Mouse (Mus musculus) embryonic facial prominence, embryonic 15.5 days (tissue): ENCODE measurements around the gene Ric8b. TPM values are rescaled to one million over a fixed set of nuclear protein-coding genes. Genes with fewer than 3 reads are reported as not detected.

Experiments used
- ATAC-seq: fragments of 200-750 bp; cut with Nextera tagmentation; 2 replicates; pipeline ENCODE4 v1.8.0; 2017; ENCODE audit warnings: low read depth, moderate TSS enrichment; ENCODE audit not compliant: insufficient number of reproducible peaks, low FRiP score, low TSS enrichment
- H3K27ac ChIP-seq: fragments of 300-500 bp; sonication (generic); replicated peaks from 2 replicates; pipeline ENCODE4 v1.5.1; 2015; ENCODE audit warnings: mild to moderate bottlenecking, inconsistent platforms
- H3K27me3 ChIP-seq: fragments of 300-500 bp; sonication (generic); 2 replicates; pipeline ENCODE4 v1.6.1; 2015; ENCODE audit warnings: inconsistent platforms
- H3K36me3 ChIP-seq: fragments of 300-500 bp; sonication (generic); 2 replicates; pipeline ENCODE4 v1.6.1; 2015; ENCODE audit warnings: mild to moderate bottlenecking, inconsistent platforms
- H3K4me1 ChIP-seq: fragments of 300-500 bp; sonication (generic); 2 replicates; pipeline ENCODE4 v1.6.1; 2015; ENCODE audit warnings: inconsistent platforms
- H3K4me2 ChIP-seq: fragments of 300-500 bp; sonication (generic); replicated peaks from 2 replicates; pipeline ENCODE4 v1.6.1; 2015; ENCODE audit warnings: mild to moderate bottlenecking, inconsistent platforms
- H3K4me3 ChIP-seq: fragments of 300-500 bp; sonication (generic); replicated peaks from 2 replicates; pipeline ENCODE4 v1.5.1; 2015; ENCODE audit warnings: mild to moderate bottlenecking, inconsistent platforms
- H3K9ac ChIP-seq: fragments of 300-500 bp; sonication (generic); 2 replicates; pipeline ENCODE4 v1.6.1; 2015; ENCODE audit warnings: inconsistent platforms
- H3K9me3 ChIP-seq: fragments of 300-500 bp; sonication (generic); replicated peaks from 2 replicates; pipeline ENCODE4 v1.6.1; 2016; ENCODE audit warnings: inconsistent platforms
- WGBS: fragments of 180-500 bp; shearing (Covaris S2); methylation state at CpG from one replicate; pipeline ENCODE4 v1.1.7; 2015; 5-methylcytosine and 5-hydroxymethylcytosine counted together
- polyA plus RNA-seq: library from polyadenylated mRNA; unstranded; fragments of >200 nt; fragmentation: Nextera tagmentation; extraction: Ambion mirVana; gene quantifications from 2 replicates; pipeline ENCODE4 v1.2.1, GENCODE M21; 2015

Gene Ric8b
- polyA plus RNA-seq, 1 experiment from 2014 or later = 21.3 TPM

DNA sequence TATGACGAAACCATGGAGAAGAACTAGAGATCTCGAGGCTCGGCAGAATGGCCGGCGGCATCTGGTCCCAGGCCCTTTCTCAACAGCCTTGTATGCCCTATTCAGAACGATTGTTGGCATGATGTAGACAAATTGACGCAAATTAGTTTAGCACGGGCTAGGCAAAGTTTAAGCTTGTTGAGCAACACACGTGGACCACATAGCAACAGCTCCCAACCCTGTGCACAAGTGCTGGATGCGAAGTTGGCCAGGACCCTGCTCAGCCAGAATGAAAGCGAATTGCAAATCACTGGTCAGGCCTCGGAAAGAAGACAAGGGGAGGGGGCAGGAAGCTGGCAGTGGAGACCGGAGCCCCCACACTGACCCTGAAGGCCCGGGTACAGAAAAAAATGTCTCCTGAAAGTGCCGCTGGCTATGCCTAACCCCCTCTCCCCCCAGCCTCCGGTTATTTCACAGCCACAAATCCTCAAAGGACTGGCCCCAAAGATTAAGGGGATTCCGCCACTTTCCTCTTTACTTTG, 126.8 kb downstream of the Ric8b start:
- no peak for ATAC-seq
- Histone ChIP-seq H3K4me3 (peak overlapping the region; percentile 23), H3K9me3 (no peaks in the 10 kb centered on the region), H3K4me1 (peaks cover 4% of the 10 kb centered on the region; the same call in 1 of the 2 replicates), H3K27me3 (no peaks in the 10 kb centered on the region), H3K27ac (no peak overlapping the region), H3K36me3 (no peaks in the 10 kb centered on the region), H3K4me2 (peak overlapping the region; percentile 43), H3K9ac (no peak overlapping the region)
- WGBS = 20% methylated on average over 17 of the region's 17 CpGs

DNA sequence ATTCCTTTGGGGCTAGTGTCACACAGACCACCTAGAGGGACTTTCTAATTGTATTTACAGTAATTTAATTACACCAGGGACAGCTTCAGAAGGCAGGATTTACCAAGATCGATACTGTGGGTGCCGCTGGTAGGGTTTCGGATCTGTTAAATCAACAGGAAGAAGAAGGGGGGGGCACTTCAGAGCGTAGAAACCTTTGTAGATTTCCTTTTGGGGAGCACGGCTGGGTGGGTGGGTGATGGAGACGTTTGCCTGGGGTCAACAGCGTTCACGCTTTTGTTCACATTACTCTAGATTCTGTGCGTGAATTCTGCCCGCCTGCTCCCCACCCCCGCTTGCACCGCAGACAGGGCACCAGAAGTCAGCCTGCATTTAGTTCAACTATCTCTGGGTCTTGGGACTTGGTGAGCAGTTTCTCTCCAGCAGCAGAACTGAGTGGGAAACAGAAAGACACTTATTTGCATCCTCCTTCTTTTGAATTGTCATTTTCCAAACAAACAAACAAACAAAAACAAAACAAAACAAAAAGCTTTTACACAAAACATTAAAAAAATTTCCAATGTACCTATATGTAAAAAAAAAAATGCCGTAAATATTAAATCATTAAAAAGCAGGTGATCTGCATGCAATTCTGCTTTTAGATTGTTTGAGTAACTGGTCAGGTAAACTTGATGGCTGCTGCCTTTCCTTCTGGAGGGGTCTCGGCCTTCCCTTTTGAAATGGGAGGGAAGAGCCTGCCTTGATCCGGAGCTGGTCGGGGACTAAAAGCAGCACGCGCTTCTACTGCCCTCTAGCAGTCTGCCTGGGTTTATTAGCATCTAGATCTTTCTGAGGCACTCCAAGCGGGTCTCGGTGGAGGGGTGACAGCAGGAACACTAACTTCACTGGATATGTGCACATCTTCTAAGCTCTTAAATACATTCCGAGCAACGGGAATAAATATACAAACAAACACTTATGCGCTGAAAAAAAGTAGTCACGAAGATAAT, 127.6 kb downstream of the Ric8b start:
- Histone ChIP-seq H3K4me2 (peak overlapping the region; percentile 43), H3K4me1 (peaks cover 4% of the 10 kb centered on the region; the same call in 1 of the 2 replicates), H3K27me3 (no peaks in the 10 kb centered on the region), H3K4me3 (peak overlapping the region; percentile 23), H3K9me3 (no peaks in the 10 kb centered on the region), H3K36me3 (no peaks in the 10 kb centered on the region), H3K27ac (no peak overlapping the region), H3K9ac (no peak overlapping the region)
- WGBS = 9% methylated on average over 24 of the region's 24 CpGs
- ATAC-seq = no peak

DNA sequence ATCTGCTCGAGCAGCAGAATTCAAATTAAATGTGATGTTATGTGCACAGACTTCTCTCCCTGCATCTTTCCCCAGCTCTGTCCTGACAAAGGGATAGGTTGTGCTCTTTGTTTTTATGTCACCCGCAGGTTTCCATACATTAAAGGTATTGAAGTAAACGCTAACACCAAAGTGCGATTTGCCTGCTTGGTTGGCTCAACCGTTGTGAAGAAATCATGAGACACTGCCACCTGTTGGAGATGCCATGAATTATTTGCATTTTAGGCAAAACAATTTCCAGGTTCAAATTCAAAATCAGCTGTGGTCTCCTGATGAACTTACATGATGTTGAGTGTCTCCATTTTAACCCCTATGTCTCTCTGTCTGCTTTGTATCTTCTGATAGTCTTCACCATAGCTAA, 129.2 kb downstream of the Ric8b start:
- no peaks in the 10 kb centered on the region for H3K27me3 ChIP-seq
- no peak overlapping the region for H3K4me2 ChIP-seq
- peaks cover 4% of the 10 kb centered on the region; the same call in 1 of the 2 replicates for H3K4me1 ChIP-seq
- no peaks in the 10 kb centered on the region for H3K36me3 ChIP-seq
- no peak overlapping the region for H3K4me3 ChIP-seq
- no peak overlapping the region for H3K9ac ChIP-seq
- WGBS = 33% methylated on average over 5 of the region's 5 CpGs
- no peak overlapping the region for H3K27ac ChIP-seq
- no peak for ATAC-seq
- H3K9me3 ChIP-seq = no peaks in the 10 kb centered on the region

DNA sequence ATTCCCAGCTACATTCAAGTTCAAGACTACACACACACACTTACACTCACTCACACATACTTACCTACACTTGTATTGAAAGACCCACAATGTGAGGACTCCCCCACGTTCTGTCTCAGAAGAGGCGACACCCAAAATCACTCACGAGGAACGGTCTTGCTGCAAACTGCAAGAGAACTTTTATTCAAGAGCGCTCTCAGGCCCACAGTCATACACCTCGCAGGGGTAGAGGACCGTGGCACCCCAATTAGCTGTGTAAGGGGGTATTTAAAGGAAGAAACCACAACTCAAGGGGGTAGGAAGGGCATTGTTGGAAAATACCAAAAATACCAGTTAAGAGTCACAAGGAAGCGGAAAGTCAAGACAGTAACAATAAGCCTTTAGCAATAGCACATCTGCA, 130.6 kb downstream of the Ric8b start:
- WGBS = 92% methylated on average over 8 of the region's 8 CpGs
- Histone ChIP-seq H3K36me3 (no peaks in the 10 kb centered on the region), H3K9me3 (no peaks in the 10 kb centered on the region), H3K4me2 (no peak overlapping the region), H3K27ac (no peak overlapping the region), H3K4me1 (peaks cover 4% of the 10 kb centered on the region; the same call in 1 of the 2 replicates), H3K27me3 (no peaks in the 10 kb centered on the region), H3K9ac (no peak overlapping the region), H3K4me3 (no peak overlapping the region)
- no peak for ATAC-seq

DNA sequence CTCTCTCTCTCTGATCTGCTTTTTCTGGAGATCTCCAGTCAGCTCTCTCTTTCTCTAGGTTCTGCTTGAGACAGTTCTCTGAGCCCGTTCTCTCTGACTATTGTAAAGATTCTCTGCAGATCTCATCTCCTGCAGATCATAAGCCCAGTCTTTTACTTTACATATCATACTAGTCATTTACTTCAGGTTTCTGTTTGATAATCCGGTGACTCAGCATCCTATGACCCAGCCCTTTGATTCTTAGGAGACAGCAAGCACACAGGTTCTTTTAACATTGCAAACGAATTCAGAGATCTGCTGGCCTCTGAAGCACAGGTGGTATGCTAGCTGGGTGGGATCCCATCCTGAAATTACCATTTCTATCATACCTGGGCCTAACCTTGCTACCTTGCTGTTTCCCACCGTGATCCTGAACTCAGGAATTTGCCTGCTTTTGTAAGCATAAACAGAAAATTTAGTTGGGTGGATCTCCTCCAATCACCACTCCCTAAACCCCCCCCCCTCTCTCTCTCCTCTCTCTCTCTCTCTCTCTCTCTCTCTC, 133.3 kb downstream of the Ric8b start:
- no peaks in the 10 kb centered on the region for H3K27me3 ChIP-seq
- H3K4me2 ChIP-seq = no peak overlapping the region
- no peak overlapping the region for H3K27ac ChIP-seq
- no peaks in the 10 kb centered on the region for H3K4me1 ChIP-seq
- H3K9ac ChIP-seq = no peak overlapping the region
- H3K9me3 ChIP-seq = no peaks in the 10 kb centered on the region
- no peak overlapping the region for H3K4me3 ChIP-seq
- no peak for ATAC-seq
- 46% methylated on average over 4 of the region's 4 CpGs for WGBS
- no peaks in the 10 kb centered on the region for H3K36me3 ChIP-seq

DNA sequence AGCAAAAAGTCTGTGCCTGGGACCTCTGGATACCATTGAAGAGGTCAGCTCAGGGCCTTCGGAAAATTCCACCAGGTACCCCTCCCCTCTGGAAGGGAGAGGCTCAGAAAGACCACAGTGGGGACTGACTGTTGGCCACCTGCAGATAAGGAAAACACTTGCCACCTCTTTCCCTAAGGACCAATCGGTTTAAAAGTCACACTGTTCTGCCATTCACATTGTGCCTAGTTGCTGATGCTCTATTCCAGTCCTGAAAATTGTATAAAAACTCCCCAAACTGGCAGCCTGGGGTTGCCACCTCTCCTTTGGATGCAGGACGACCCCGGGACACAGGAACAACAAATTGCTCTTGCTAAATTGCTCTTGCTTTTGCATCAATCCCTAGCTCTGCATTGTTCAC, 135.0 kb downstream of the Ric8b start:
- Histone ChIP-seq H3K9me3 (no peaks in the 10 kb centered on the region), H3K4me3 (no peak overlapping the region), H3K36me3 (no peaks in the 10 kb centered on the region), H3K27ac (no peak overlapping the region), H3K4me1 (no peaks in the 10 kb centered on the region), H3K27me3 (no peaks in the 10 kb centered on the region), H3K4me2 (no peak overlapping the region), H3K9ac (no peak overlapping the region)
- ATAC-seq = no peak
- 41% methylated on average over 4 of the region's 4 CpGs for WGBS

DNA sequence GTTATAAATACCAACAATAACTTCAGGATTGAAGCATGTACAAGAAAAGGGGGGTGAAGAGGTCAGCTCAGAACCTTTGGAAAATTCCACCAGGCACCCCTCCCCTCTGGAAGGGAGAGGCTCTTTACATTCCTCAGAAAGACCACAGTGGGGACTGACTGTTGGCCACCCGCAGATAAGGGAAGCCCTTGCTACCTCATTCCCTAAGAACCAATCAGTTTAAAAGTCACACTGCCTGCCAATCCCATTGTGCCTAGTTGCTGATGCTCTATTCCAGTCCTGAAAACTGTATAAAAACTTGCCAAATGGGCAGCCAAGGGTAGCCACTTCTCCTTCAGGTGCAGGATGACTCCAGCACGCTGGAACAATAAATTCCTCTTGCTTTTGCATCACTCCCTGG, 137.5 kb downstream of the Ric8b start:
- Histone ChIP-seq H3K4me2 (no peak overlapping the region), H3K9ac (no peak overlapping the region), H3K9me3 (no peaks in the 10 kb centered on the region), H3K36me3 (no peaks in the 10 kb centered on the region), H3K4me1 (no peaks in the 10 kb centered on the region), H3K4me3 (no peak overlapping the region), H3K27me3 (no peaks in the 10 kb centered on the region), H3K27ac (no peak overlapping the region)
- no peak for ATAC-seq
- 88% methylated on average over 2 of the region's 2 CpGs for WGBS

Other genes with a start within 250 kb of the Ric8b start
- 0.14 and 0.15 TPM in 2 replicates for gene Rfx4, start 161.6 kb upstream of the Ric8b start, polyA plus RNA-seq
- gene Fhl4, start 184.9 kb downstream of the Ric8b start, polyA plus RNA-seq = 1.3 and 1.4 TPM in 2 replicates
- gene Tmem263, start 185.0 kb downstream of the Ric8b start, polyA plus RNA-seq = 105 and 108 TPM in 2 replicates
- 15.7 and 15.8 TPM in 2 replicates for gene Mterf2, start 210.4 kb downstream of the Ric8b start, polyA plus RNA-seq